Mouse (Mus musculus): ENCODE measurements around the gene Gucy1b1. TPM values are rescaled to one million over a fixed set of nuclear protein-coding genes. Genes with fewer than 3 reads are reported as not detected.

The Gucy1b1 gene
- polyA plus RNA-seq, 1 experiment from 2014 or later, result 44.0 TPM

DNA sequence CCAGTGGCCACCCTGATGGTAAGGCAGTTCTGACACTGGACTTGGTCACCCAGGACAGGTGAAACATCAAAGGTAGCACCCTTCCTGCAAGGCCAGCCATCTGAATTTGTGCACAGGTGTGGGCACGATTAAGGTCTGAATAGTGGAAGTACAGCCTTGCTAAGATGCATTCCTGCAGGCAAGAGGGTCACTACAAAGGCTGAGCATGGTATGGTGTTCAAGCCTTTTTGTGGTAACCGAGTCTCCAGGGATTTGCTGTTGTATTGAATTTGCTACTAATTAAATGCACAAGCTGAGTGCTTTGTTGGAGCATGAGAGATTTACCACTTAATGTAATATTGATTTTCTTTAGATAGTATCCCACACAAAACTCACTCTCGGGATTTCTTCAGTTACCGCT lies 26.4 kb downstream of the Gucy1b1 start:
- ATAC-seq (replicated peaks; ENCODE audit: insufficient number of reproducible peaks, low FRiP score, low TSS enrichment), result no peak
- 80% methylated on average over 4 of the region's 4 CpGs for WGBS (ENCODE audit: insufficient replicate concordance)
- no peak overlapping the region for H3K27ac ChIP-seq (ENCODE audit: low read depth, low read length)
- peaks cover 6% of the 10 kb centered on the region; the same call in 1 of the 2 replicates for H3K4me1 ChIP-seq (ENCODE audit: control insufficient read depth, insufficient read depth, low read length)
- no peaks in the 10 kb centered on the region for H3K27me3 ChIP-seq (ENCODE audit: control insufficient read depth, insufficient read depth, low read length)
- no peak overlapping the region for H3K9ac ChIP-seq (ENCODE audit: low read depth, low read length)
- no peaks in the 10 kb centered on the region; the same call in 1 of the 2 replicates for H3K36me3 ChIP-seq (ENCODE audit: control insufficient read depth, insufficient read depth, low read length)
- H3K9me3 ChIP-seq (replicated peaks; ENCODE audit: control insufficient read depth, low read length), result no peaks in the 10 kb centered on the region
- H3K4me3 ChIP-seq (ENCODE audit: low read depth, low read length), result no peak overlapping the region
- H3K4me2 ChIP-seq, result no peak overlapping the region

- H3K4me3 ChIP-seq (ENCODE audit: low read depth, low read length), result no peak overlapping the region
- H3K9me3 ChIP-seq (replicated peaks; ENCODE audit: control insufficient read depth, low read length), result no peaks in the 10 kb centered on the region
- no peak overlapping the region for H3K9ac ChIP-seq (ENCODE audit: low read depth, low read length)
- H3K4me1 ChIP-seq (ENCODE audit: control insufficient read depth, insufficient read depth, low read length), result peaks cover 5% of the 10 kb centered on the region; the same call in 1 of the 2 replicates
- H3K4me2 ChIP-seq, result no peak overlapping the region
- H3K36me3 ChIP-seq (ENCODE audit: control insufficient read depth, insufficient read depth, low read length), result no peaks in the 10 kb centered on the region; the same call in 1 of the 2 replicates
- no peak overlapping the region for H3K27ac ChIP-seq (ENCODE audit: low read depth, low read length)
- ATAC-seq (replicated peaks; ENCODE audit: insufficient number of reproducible peaks, low FRiP score, low TSS enrichment), result no peak
- H3K27me3 ChIP-seq (ENCODE audit: control insufficient read depth, insufficient read depth, low read length), result no peaks in the 10 kb centered on the region
- WGBS (ENCODE audit: insufficient replicate concordance), result 33% methylated on average over 8 of the region's 8 CpGs
These were observed 27.3 kb downstream of the Gucy1b1 start for GRCm38 (mm10) chr3:82047100-82047753.

DNA sequence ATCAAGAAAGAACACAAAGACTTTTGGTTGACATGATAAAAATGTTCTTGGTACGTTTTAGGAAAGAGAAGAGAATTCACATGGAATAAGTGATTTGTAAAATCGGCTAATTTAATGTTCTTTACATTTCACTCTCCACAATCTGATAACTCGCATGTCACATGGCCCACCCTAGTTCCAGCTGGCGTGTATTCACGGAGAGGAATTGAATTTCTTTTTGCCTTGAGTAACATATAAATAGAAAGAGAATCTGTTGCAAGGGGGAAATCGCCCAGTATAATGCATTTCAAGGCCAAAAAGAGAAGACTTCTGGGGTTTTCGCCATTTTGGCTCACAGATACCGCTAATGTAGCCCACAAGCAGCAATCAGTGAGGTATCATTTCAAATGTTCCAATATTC lies 28.4 kb downstream of the Gucy1b1 start:
- Histone ChIP-seq H3K9me3 (replicated peaks; ENCODE audit: control insufficient read depth, low read length) (no peaks in the 10 kb centered on the region), H3K4me3 (ENCODE audit: low read depth, low read length) (no peak overlapping the region), H3K4me2 (no peak overlapping the region), H3K27me3 (ENCODE audit: control insufficient read depth, insufficient read depth, low read length) (no peaks in the 10 kb centered on the region), H3K27ac (ENCODE audit: low read depth, low read length) (no peak overlapping the region), H3K4me1 (ENCODE audit: control insufficient read depth, insufficient read depth, low read length) (no peaks in the 10 kb centered on the region), H3K9ac (ENCODE audit: low read depth, low read length) (no peak overlapping the region), H3K36me3 (ENCODE audit: control insufficient read depth, insufficient read depth, low read length) (no peaks in the 10 kb centered on the region; the same call in 1 of the 2 replicates)
- no peak for ATAC-seq (replicated peaks; ENCODE audit: insufficient number of reproducible peaks, low FRiP score, low TSS enrichment)
- WGBS (ENCODE audit: insufficient replicate concordance), result 84% methylated on average over 8 of the region's 8 CpGs

DNA sequence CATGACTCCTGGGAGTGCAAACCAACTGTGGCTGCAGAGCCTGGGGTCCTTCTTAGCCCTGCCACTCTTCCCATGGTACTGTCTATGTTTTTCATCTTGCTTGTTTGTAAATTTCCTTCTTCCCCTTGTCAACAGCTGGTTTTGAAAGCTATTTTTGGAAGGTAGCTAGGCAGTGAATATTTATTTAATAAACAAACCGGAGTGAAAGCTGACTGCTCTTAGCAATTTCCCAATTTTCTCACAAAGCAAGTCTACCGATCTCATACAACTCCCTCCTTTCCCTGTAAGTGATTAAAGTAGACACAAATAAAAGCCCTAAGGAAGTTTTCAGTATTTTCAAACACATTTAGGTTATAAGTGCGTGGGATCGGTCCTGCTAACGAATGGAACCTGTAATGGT lies 29.6 kb downstream of the Gucy1b1 start:
- H3K27ac ChIP-seq (ENCODE audit: low read depth, low read length), result no peak overlapping the region
- no peaks in the 10 kb centered on the region for H3K27me3 ChIP-seq (ENCODE audit: control insufficient read depth, insufficient read depth, low read length)
- no peaks in the 10 kb centered on the region for H3K4me1 ChIP-seq (ENCODE audit: control insufficient read depth, insufficient read depth, low read length)
- H3K9ac ChIP-seq (ENCODE audit: low read depth, low read length), result no peak overlapping the region
- no peak overlapping the region for H3K4me2 ChIP-seq
- WGBS (ENCODE audit: insufficient replicate concordance), result 77% methylated on average over 5 of the region's 5 CpGs
- no peak for ATAC-seq (replicated peaks; ENCODE audit: insufficient number of reproducible peaks, low FRiP score, low TSS enrichment)
- H3K9me3 ChIP-seq (replicated peaks; ENCODE audit: control insufficient read depth, low read length), result no peaks in the 10 kb centered on the region
- H3K36me3 ChIP-seq (ENCODE audit: control insufficient read depth, insufficient read depth, low read length), result no peaks in the 10 kb centered on the region; the same call in 1 of the 2 replicates
- no peak overlapping the region for H3K4me3 ChIP-seq (ENCODE audit: low read depth, low read length)

DNA sequence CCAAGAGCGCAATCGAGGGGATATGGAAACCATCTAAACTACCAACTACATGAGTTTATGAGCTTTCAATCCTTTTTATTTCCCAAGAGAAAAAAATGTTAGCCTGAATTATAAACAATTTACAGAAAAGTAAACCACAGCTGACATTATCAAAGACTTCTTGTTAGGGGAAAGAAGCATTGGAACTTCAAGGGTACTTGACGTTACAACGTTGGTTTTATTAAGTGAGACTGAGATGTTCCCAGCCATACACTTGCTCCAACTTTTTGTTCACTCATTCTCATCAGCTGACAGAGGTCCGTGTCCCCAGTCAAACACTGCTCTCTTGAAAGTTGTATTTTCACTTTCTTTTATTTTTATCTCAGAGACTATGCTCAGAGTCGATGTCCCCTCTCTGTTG lies 30.8 kb downstream of the Gucy1b1 start:
- 83% methylated on average over 6 of the region's 6 CpGs for WGBS (ENCODE audit: insufficient replicate concordance)
- Histone ChIP-seq H3K36me3 (ENCODE audit: control insufficient read depth, insufficient read depth, low read length) (no peaks in the 10 kb centered on the region; the same call in 1 of the 2 replicates), H3K27me3 (ENCODE audit: control insufficient read depth, insufficient read depth, low read length) (no peaks in the 10 kb centered on the region), H3K4me3 (ENCODE audit: low read depth, low read length) (no peak overlapping the region), H3K4me1 (ENCODE audit: control insufficient read depth, insufficient read depth, low read length) (no peaks in the 10 kb centered on the region), H3K9me3 (replicated peaks; ENCODE audit: control insufficient read depth, low read length) (no peaks in the 10 kb centered on the region), H3K27ac (ENCODE audit: low read depth, low read length) (no peak overlapping the region), H3K9ac (ENCODE audit: low read depth, low read length) (no peak overlapping the region), H3K4me2 (no peak overlapping the region)
- ATAC-seq (replicated peaks; ENCODE audit: insufficient number of reproducible peaks, low FRiP score, low TSS enrichment), result no peak

- H3K27me3 ChIP-seq (ENCODE audit: control insufficient read depth, insufficient read depth, low read length), result no peaks in the 10 kb centered on the region
- H3K9me3 ChIP-seq (replicated peaks; ENCODE audit: control insufficient read depth, low read length), result no peaks in the 10 kb centered on the region
- no peak overlapping the region for H3K9ac ChIP-seq (ENCODE audit: low read depth, low read length)
- ATAC-seq (replicated peaks; ENCODE audit: insufficient number of reproducible peaks, low FRiP score, low TSS enrichment), result no peak
- no peak overlapping the region for H3K4me2 ChIP-seq
- 78% methylated on average over 2 of the region's 2 CpGs for WGBS (ENCODE audit: insufficient replicate concordance)
- peaks cover 8% of the 10 kb centered on the region; the same call in 1 of the 2 replicates for H3K36me3 ChIP-seq (ENCODE audit: control insufficient read depth, insufficient read depth, low read length)
- no peaks in the 10 kb centered on the region for H3K4me1 ChIP-seq (ENCODE audit: control insufficient read depth, insufficient read depth, low read length)
- H3K27ac ChIP-seq (ENCODE audit: low read depth, low read length), result no peak overlapping the region
- H3K4me3 ChIP-seq (ENCODE audit: low read depth, low read length), result no peak overlapping the region
These were observed 38.0 kb downstream of the Gucy1b1 start for GRCm38 (mm10) chr3:82036262-82037044.

DNA sequence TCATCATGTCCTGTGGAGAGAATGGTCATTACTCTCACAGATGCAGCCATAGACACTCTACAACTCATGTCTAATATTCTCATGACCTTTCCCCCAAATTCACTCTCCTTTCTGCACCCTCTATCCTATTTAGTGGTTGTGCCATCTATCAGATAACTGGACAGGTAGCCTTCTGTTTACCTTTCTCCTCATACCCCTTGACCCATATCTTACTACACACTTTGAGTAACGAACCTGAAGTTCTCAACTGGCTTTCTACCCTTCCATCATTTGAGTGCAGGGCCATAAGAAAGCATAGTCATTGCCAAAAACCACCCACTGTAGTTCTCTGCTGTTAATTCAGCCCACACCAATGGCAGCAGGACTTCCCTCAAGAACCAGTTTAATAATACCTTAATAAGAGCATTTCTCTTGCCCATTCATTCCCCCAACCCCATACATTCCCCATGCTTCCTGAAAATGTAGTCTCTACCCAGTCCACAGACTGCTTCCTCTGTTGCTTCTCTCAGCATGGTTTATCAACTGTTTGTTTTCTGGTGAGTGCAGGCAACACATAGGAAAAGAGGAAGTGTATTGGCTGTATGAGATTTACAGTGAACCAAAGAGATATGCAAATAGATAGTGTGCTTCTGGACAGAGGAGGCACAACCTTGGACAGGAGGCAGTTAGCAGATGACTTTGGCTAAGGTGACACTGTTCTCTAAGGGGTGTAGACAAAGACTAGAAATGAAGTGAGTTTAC lies 44.3 kb downstream of the Gucy1b1 start:
- 83% methylated on average over 1 of the region's 1 CpGs for WGBS (ENCODE audit: insufficient replicate concordance)
- Histone ChIP-seq H3K4me2 (no peak overlapping the region), H3K36me3 (ENCODE audit: control insufficient read depth, insufficient read depth, low read length) (0 out of 2 replicates have a peak, but pooled peaks cover 4% of the 10 kb centered on the region), H3K27me3 (ENCODE audit: control insufficient read depth, insufficient read depth, low read length) (no peaks in the 10 kb centered on the region), H3K9ac (ENCODE audit: low read depth, low read length) (no peak overlapping the region), H3K9me3 (replicated peaks; ENCODE audit: control insufficient read depth, low read length) (no peaks in the 10 kb centered on the region), H3K4me3 (ENCODE audit: low read depth, low read length) (no peak overlapping the region), H3K4me1 (ENCODE audit: control insufficient read depth, insufficient read depth, low read length) (no peaks in the 10 kb centered on the region), H3K27ac (ENCODE audit: low read depth, low read length) (no peak overlapping the region)
- no peak for ATAC-seq (replicated peaks; ENCODE audit: insufficient number of reproducible peaks, low FRiP score, low TSS enrichment)

GRCm38 (mm10) chr3:82029229-82029628 lies 45.3 kb downstream of the Gucy1b1 start:
- H3K4me3 ChIP-seq (ENCODE audit: low read depth, low read length), result no peak overlapping the region
- H3K9me3 ChIP-seq (replicated peaks; ENCODE audit: control insufficient read depth, low read length), result no peaks in the 10 kb centered on the region
- no peak for ATAC-seq (replicated peaks; ENCODE audit: insufficient number of reproducible peaks, low FRiP score, low TSS enrichment)
- H3K9ac ChIP-seq (ENCODE audit: low read depth, low read length), result no peak overlapping the region
- no peak overlapping the region for H3K4me2 ChIP-seq
- 0 out of 2 replicates have a peak, but pooled peaks cover 4% of the 10 kb centered on the region for H3K36me3 ChIP-seq (ENCODE audit: control insufficient read depth, insufficient read depth, low read length)
- H3K27me3 ChIP-seq (ENCODE audit: control insufficient read depth, insufficient read depth, low read length), result no peaks in the 10 kb centered on the region
- WGBS (ENCODE audit: insufficient replicate concordance), result under 1% methylated on average over 3 of the region's 3 CpGs
- H3K27ac ChIP-seq (ENCODE audit: low read depth, low read length), result no peak overlapping the region
- no peaks in the 10 kb centered on the region for H3K4me1 ChIP-seq (ENCODE audit: control insufficient read depth, insufficient read depth, low read length)

All from heart, embryonic 11.5 days (tissue).